Mouse (Mus musculus): ENCODE results near the gene Il20. TPM values are rescaled to one million over a fixed set of nuclear protein-coding genes. Genes with fewer than 3 reads are reported as not detected.

Gene Il20
- polyA plus RNA-seq, 1 experiment from 2014 or later = not detected

Other genes with a start within 250 kb of the Il20 start
- gene C4bp, start 249.8 kb downstream of the Il20 start, polyA plus RNA-seq (2016; fragmentation: Nextera tagmentation; extraction: Ambion mirVana) = not detected in 2 replicates
- not detected in 2 replicates for gene Gm29427, start 195.7 kb downstream of the Il20 start, polyA plus RNA-seq (2016; fragmentation: Nextera tagmentation; extraction: Ambion mirVana)
- 10.6 and 11.5 TPM in 2 replicates for gene Yod1, start 194.1 kb downstream of the Il20 start, polyA plus RNA-seq (2016; fragmentation: Nextera tagmentation; extraction: Ambion mirVana)
- 4.5 and 5.7 TPM in 2 replicates for gene Pfkfb2, start 182.2 kb downstream of the Il20 start, polyA plus RNA-seq (2016; fragmentation: Nextera tagmentation; extraction: Ambion mirVana)
- 0.42 and 0.64 TPM in 2 replicates for gene AA986860, start 179.5 kb downstream of the Il20 start, polyA plus RNA-seq (2016; fragmentation: Nextera tagmentation; extraction: Ambion mirVana)
- not detected in 2 replicates for gene Fcamr, start 110.5 kb downstream of the Il20 start, polyA plus RNA-seq (2016; fragmentation: Nextera tagmentation; extraction: Ambion mirVana)
- gene Pigr, start 84.8 kb downstream of the Il20 start, polyA plus RNA-seq (2016; fragmentation: Nextera tagmentation; extraction: Ambion mirVana) = not detected in 2 replicates
- gene Fcmr, start 45.8 kb downstream of the Il20 start, polyA plus RNA-seq (2016; fragmentation: Nextera tagmentation; extraction: Ambion mirVana) = not detected in 2 replicates
- not detected in 2 replicates for gene Il24, start 24.0 kb downstream of the Il20 start, polyA plus RNA-seq (2016; fragmentation: Nextera tagmentation; extraction: Ambion mirVana)
- not detected in 2 replicates for gene Il19, start 28.7 kb upstream of the Il20 start, polyA plus RNA-seq (2016; fragmentation: Nextera tagmentation; extraction: Ambion mirVana)
- not detected in 2 replicates for gene Il10, start 108.4 kb upstream of the Il20 start, polyA plus RNA-seq (2016; fragmentation: Nextera tagmentation; extraction: Ambion mirVana)
- 41.1 and 41.3 TPM in 2 replicates for gene Mapkapk2, start 186.4 kb upstream of the Il20 start, polyA plus RNA-seq (2016; fragmentation: Nextera tagmentation; extraction: Ambion mirVana)
- 13.3 and 15.5 TPM in 2 replicates for gene Dyrk3, start 226.9 kb upstream of the Il20 start, polyA plus RNA-seq (2016; fragmentation: Nextera tagmentation; extraction: Ambion mirVana)
- gene Eif2d, start 241.7 kb upstream of the Il20 start, polyA plus RNA-seq (2016; fragmentation: Nextera tagmentation; extraction: Ambion mirVana) = 66.9 and 70.2 TPM in 2 replicates